Mouse (Mus musculus): ENCODE results near the gene Mfap3.

DNA sequence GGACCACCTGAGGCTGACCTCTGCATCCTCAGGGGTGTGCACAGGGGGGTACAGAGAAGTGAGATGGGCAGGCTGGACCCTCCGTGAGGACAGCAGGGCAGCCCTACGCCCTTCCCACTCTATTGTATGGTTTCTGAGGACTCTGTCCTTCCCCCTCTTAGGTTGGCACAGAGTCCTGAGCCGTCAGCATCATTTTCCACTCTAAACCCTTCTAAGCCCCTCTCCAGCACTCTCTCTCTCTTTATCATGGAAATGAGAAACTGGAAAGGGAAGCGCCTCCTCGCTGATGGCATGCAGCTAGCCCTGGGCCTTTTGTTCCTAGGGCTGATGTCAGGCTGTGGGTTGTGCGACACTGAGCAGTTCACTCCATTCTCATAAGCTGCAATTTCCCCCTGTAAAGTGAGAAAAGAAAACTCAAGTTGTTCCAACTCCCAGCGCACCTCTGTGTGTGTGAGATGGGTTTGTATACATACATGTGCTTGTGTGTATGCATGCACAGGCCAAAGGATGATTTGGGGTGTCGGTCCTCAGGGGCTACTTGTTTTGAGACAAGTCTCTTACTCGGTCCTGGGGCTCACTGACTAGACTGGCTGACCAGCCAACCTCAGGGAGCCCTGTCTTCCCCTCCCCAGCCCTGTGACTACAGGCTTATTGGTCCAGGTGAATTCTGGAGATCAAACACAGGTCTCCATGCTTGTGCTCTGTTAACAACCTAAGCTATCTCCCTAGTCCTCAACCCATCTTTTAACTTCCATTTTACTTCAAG lies 34.7 kb downstream of the Mfap3 start:
- TF ChIP-seq CTCF (IDR thresholded peaks at IDR 0.05; ENCODE audit: control insufficient read depth, insufficient read depth, insufficient read length), result no peak
- TF ChIP-seq CEBPB (IDR thresholded peaks at IDR 0.05; ENCODE audit: low read depth), result no peak
- TF ChIP-seq USF1 (IDR thresholded peaks at IDR 0.05; ENCODE audit: low read depth), result no peak
